Mouse (Mus musculus) mature B cell (primary cell): ENCODE measurements around the gene Plxnc1.

Experiments used
- in situ Hi-C: fragments of 300-500 bp; cut with MboI; formaldehyde crosslinking; loops from 2 replicates; pipeline ENCODE4 v1.14.3; 2019

Gene Plxnc1

DNA sequence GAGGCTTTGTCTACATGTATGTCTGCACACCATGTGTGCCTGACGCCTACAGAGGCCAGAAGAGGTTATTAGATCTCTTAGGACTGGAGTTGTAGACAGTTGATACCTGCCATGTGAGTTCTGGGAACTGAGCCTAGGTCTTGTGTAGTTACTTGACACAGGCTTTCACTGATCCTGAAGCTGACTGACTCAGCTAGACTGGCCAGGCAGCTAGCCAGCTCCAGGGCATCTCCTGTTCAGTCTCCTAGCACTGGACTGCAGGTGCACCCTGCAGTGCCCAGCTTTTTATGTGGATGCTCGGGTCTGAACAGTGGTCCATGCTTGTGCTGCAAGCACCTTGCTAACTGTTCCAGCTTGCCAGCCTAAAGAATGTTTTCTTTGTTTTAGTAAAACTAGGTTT, 197.6 kb downstream of the Plxnc1 start:
- in situ Hi-C loops: no loop called here

DNA sequence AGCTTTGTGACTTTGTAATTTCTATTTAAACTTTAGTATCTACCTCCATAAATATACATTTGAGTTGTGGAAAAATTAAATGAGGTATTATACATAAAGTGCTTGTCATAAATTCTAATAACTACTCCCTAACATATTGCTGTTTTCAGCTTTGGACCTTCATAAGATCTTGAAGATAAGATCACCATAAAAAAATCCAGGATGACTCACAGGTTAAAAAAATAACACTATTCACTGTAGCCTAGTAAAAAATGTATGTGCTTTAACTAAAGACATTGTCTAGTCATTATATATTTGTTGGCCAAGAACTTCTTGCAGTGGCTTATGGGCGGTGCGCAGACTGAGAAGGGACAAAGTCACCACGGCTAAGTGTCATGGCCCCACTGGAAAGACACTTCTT, 203.2 kb downstream of the Plxnc1 start:
- in situ Hi-C loops: no loop called here
